Mouse (Mus musculus) kidney, adult 11 months (tissue): ENCODE data around the gene Art5.
"Not testable (repeated sequence)": the region's sequence is repeated elsewhere in the genome, so short reads cannot be mapped to it uniquely, and the experiment has no call there.

Source experiments
- DNase-seq: peaks from one replicate; pipeline ENCODE4 v3.0.0; 2022

Gene Art5

GRCm38 (mm10) chr7:102080311-102080710, 29.0 kb downstream of the Art5 start:
- DNase-seq: peak; percentile 33

- peak; percentile 17 for DNase-seq
These were observed 30.8 kb downstream of the Art5 start for GRCm38 (mm10) chr7:102078517-102078916.

- DNase-seq: no peak
These were observed 32.5 kb downstream of the Art5 start for GRCm38 (mm10) chr7:102076714-102077296.

GRCm38 (mm10) chr7:102066363-102066762, 42.9 kb downstream of the Art5 start:
- DNase-seq: no peak

- DNase-seq: peak; percentile 93
These were observed 44.0 kb downstream of the Art5 start, which contains the start of the genes Rnf121, Xndc1 and Xntrpc for GRCm38 (mm10) chr7:102065046-102065891. Gene Rnf121, minus strand, starts transcription at chr7:102065469. Gene Xndc1, plus strand, starts transcription at chr7:102065511. Gene Xntrpc, plus strand, starts transcription at chr7:102065713.

GRCm38 (mm10) chr7:102064655-102065045, 44.6 kb downstream of the Art5 start:
- DNase-seq: no peak

- no peak for DNase-seq
These were observed 45.4 kb downstream of the Art5 start for GRCm38 (mm10) chr7:102063891-102064290.

GRCm38 (mm10) chr7:102062203-102062602, 47.1 kb downstream of the Art5 start:
- DNase-seq: no peak

GRCm38 (mm10) chr7:102061353-102061752, 47.9 kb downstream of the Art5 start:
- no peak for DNase-seq

- DNase-seq: not testable (repeated sequence)
These were observed 60.8 kb downstream of the Art5 start for GRCm38 (mm10) chr7:102048524-102048923.
